Mouse (Mus musculus) layer of hippocampus, adult 18-20 months (tissue): ENCODE measurements around the gene Snrnp35. TPM values are rescaled to one million over a fixed set of nuclear protein-coding genes. Genes with fewer than 3 reads are reported as not detected.
"Not testable (repeated sequence)": the region's sequence is repeated elsewhere in the genome, so short reads cannot be mapped to it uniquely, and the experiment has no call there.

Experiments used
- DNase-seq, 2 experiments: peaks; one replicate each; pipeline ENCODE4 v3.0.0; 2022; ENCODE audit warnings: low spot score in 2 of 2
- long read RNA-seq: library from polyadenylated mRNA; stranded (forward); transcript quantifications from one replicate; pipeline ENCODE4 v2.0.0, GENCODE M21; 2021
- total RNA-seq, 2 experiments: library from RNA; stranded (reverse); gene quantifications; 2 replicates each; pipeline ENCODE4 v1.2.3; 2021

Gene Snrnp35
- total RNA-seq, result 10 to 100 TPM; 25.3 to 28.7 TPM
- long read RNA-seq, partial matches to known transcripts, result 0 of 6 reads
- long read RNA-seq, other reads (novel, unspliced or antisense), result 3 of 6 reads

GRCm38 (mm10) chr5:124482966-124483654, at the start of gene Snrnp35:
Gene Snrnp35, plus strand, starts transcription at chr5:124483134.
- peak; percentile 80 to 89 for DNase-seq

GRCm38 (mm10) chr5:124438229-124438628, 44.7 kb upstream of the Snrnp35 start:
- DNase-seq, result no peak

- DNase-seq, result no peak
Observed at GRCm38 (mm10) chr5:124438746-124439145, 44.2 kb upstream of the Snrnp35 start.

GRCm38 (mm10) chr5:124439447-124440093, 43.4 kb upstream of the Snrnp35 start, which contains the start of gene Kmt5a:
Gene Kmt5a, plus strand, starts transcription at chr5:124439930.
- peak; percentile 94 to 96 for DNase-seq

GRCm38 (mm10) chr5:124440094-124440701, 42.7 kb upstream of the Snrnp35 start:
- DNase-seq, result peak in 1 of 2 experiments; percentile 54

DNA sequence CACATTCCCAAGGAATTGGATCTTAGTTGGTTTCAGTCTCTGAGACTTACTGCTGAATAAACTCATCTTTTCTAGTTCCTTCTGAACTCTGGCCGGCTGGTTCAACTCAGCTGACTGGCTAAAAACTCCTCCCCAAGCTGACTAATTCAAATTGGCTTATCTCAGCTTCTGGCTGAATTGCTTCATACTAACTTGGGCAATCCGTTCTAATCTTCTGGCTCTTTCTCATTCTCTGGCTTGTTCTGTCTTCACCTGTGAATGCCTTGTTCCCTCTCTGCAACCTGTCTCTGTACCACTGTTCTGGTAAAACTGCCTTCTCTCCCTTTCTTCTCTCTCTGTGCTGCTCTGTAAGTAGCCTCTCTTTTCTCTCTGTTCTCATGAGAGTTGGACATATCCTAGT, 40.3 kb upstream of the Snrnp35 start:
- DNase-seq, result no peak

- no peak for DNase-seq
Observed at GRCm38 (mm10) chr5:124444208-124444607, 38.7 kb upstream of the Snrnp35 start.

DNA sequence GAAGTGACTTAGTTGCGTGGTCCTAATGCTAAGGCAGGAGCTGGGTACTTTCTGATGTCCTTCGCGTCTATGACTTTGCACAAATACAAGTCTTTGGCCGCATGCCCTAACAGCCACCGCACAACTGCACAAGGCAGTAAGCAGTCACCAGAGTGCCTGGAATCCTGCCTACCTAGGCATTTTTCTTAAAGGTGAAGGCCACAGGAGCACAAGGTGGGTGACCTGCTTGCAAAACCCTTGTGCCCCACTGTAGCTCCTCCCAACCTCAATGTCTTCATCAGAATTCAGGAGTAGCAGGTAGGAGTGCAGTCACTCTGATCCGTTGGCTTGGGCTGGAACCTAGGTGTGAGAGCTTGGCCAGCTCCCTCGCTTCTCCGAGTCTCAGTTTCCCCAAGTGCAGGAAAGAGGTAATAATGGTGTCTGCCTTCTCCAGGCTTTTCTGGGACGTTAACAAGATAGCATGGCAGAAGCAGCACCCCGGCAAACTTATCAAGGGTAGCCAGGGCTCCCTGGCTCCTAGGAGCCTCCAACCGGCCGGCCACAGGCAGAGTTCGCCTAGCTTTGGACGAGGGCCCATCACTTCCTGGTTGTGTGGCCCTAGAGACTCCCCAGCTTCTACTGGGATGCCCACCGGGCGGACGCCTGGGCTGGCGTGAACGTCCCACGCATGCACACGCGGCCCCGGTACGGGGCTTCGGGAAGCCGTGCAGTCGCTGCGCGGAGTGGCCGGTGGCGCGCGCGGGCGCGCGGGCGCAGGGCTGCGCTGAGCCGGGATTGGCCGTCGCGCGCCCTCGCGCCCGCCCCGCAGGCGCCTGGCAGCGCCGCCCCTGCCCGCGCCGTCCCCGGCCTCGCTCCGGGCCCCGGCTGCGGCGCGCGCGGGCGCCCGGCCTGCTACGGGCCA, 38.0 kb upstream of the Snrnp35 start:
- DNase-seq, result peak; percentile 62 to 80

DNA sequence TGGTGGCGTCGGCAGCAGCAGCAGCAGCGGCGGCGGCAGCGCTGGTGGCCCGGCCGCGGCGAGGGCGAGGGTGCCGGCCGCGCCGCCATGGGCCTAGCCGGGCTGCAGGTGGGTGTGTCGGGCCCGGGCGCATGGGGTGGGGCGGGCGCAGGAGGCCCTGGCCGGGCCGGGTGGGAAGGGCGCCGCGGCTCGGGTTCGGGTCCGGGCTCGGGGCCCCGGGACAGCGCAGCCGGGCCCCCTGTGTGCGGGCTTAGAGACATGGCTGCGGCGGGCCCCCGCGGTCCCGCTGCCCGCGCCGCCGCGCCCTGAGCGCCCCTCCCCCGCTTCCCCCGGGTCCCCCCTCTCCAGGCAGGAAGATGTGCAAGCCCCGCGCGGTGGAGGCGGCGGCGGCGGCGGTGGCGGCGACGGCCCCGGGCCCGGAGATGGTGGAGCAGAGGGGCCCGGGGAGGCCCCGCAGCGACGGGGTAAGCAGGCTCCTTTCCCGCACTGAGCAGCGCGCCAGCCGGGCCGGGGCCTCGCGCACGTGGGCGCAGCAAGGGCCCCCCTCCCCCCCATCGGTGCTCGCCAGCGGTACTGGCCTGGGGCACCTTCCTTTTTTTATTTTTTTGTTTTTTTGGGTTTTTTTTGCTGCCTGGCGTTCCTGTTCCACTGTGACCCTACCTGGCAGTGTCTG, 37.2 kb upstream of the Snrnp35 start:
- DNase-seq, result no peak

- no peak for DNase-seq
Observed at GRCm38 (mm10) chr5:124446301-124446881, 36.5 kb upstream of the Snrnp35 start.

- no peak for DNase-seq
Observed at GRCm38 (mm10) chr5:124449494-124449893, 33.4 kb upstream of the Snrnp35 start.

DNA sequence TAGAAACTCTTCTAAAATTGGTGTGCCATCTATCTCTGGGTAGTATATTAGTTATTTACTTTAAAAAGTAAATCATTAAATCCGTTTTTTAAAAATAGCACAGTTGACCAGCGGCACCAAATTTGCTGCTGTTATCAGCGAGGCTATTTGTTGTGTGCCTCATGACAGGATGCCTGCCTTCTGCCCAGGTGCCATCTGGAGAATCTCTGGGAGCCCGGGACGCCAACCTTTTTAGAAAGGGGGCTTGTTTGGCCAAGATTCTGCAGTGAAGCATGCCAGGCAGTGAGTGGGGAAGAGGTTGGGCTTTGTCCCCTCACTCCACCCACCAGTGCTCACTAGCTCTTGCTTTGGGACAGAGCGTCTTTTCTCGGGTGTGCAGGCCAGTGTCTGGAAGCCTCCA, 32.9 kb upstream of the Snrnp35 start:
- no peak for DNase-seq

GRCm38 (mm10) chr5:124450641-124451340, 32.1 kb upstream of the Snrnp35 start:
- no peak for DNase-seq

GRCm38 (mm10) chr5:124452494-124453228, 30.3 kb upstream of the Snrnp35 start:
- DNase-seq, result peak in 1 of 2 experiments; percentile 79

DNA sequence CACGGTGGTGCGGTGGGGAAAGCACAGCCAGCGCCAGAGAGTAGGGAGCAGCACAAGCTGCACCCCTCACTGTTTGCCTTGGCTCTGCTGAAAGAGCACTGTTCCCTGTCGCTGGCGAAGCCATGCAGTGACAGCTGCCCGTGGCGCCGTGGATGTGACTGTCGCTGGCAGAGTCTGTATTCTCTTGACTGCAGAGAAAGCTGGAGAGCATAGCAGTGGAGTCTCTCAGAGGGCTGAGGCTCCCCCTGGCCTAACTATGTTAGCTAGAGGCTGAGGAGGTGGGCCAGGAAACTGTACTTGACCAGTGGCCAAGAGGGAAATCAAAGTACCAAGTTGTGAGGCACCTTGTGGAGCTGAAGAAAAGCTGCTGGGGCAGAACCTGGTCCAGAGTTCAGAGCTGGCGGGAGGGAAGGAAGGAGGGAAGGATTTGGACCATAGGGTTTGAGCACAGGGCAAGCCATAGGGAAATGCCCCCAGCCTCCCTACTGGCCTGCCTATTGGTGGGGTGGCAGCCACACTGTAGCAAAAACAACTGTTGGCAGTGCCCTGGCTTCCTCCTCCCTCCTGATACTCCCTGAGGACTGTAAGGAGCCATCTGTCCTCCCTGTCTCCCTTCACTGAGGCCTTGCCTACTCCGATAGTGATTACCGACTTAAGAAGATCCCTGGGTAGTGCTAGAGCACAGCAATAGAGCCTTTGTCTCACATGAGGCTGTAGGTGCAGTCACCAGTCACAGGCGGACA, 29.4 kb upstream of the Snrnp35 start:
- DNase-seq, result peak; percentile 79 to 89

- no peak for DNase-seq
Observed at GRCm38 (mm10) chr5:124454082-124454419, 28.9 kb upstream of the Snrnp35 start.

GRCm38 (mm10) chr5:124456762-124457161, 26.2 kb upstream of the Snrnp35 start:
- DNase-seq, result peak in 1 of 2 experiments; percentile 71

DNA sequence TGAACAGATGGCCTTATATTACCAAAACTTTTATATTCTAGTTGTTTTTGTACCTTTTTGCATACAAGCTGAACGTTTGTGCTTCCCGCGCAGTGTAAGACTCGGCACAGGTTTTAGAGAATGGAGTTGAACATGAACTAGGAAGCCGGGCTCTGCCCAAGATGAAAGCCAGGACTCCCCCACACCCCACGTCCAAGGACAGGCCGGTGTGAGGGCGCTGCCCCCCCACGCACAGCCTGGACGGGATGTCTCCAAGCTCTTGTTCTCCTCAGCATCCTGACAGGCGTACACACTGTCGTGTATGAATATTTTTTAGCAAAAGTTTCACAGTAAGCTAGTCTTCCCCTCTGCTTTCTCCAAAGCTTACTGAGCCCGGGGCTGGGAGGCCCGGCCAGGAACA, 22.0 kb upstream of the Snrnp35 start:
- DNase-seq, result not testable (repeated sequence)
